Mouse (Mus musculus): ENCODE measurements at regions not wholly inside any gene's neighbourhood (a gene's known extent, or its start where the extent isn't known, plus 50 kb on each side); places are given as distances from the start of the nearest gene placed in this dataset.
"Not testable (repeated sequence)": the region's sequence is repeated elsewhere in the genome, so short reads cannot be mapped to it uniquely, and the experiment has no call there.

- DNase-seq (ENCODE audit: low spot score in 2 of 2), result no peak
Measured at GRCm38 (mm10) chr12:9655794-9656193, 85.9 kb downstream of the Osr1 start.

- no peak for DNase-seq (ENCODE audit: low spot score in 2 of 2)
Measured at GRCm38 (mm10) chr12:9656324-9656723, 86.4 kb downstream of the Osr1 start.

DNA sequence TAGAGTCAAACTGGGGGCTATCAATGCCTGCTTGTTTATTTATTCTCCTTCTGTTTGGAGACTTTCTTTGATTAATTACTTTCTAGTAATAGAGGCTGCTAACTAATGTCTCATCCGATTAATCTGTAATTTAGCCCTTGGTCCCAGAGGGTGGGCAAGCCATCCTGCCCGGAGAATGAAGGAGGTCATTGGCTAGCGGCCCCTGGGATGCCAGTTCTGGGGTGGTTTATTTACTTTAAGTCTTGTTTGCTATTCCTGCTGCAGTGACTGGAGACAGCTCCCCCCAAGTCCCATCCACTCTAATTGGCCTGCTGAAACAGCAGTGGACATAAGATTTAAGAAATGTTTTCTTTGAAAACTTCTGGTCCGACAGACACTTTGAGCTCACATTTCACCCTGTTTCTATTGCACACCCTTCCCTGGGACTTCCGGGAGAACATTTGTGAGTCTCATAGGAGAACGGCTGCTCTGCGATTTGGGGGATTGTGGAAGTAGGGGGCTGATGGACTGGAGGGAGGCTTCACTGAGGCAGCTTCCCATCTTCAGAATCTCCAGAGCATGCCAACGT is 87.4 kb downstream of the Osr1 start:
- no peak for DNase-seq (ENCODE audit: low spot score in 2 of 2)

DNA sequence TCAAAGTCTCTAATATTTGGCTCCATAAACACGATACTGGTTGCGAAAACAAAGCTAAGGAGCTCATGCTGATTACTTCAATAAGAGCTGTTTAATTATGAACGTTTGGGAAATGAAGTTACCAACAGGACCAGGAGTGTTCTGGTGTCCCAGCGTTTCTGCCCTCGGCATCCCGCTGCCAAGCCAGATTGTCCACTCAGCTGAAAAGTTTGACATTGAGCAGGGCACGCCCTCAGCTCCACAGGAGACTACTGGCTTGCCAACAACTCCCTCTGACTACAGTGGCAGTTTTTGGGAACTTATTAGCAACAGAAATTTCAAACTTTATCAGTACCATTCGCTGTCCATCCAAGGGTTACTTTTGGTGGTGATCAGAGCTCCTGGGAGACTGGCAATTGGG is 87.9 kb downstream of the Osr1 start:
- DNase-seq (ENCODE audit: low spot score in 2 of 2), result peak in 1 of 2 experiments; percentile 2

DNA sequence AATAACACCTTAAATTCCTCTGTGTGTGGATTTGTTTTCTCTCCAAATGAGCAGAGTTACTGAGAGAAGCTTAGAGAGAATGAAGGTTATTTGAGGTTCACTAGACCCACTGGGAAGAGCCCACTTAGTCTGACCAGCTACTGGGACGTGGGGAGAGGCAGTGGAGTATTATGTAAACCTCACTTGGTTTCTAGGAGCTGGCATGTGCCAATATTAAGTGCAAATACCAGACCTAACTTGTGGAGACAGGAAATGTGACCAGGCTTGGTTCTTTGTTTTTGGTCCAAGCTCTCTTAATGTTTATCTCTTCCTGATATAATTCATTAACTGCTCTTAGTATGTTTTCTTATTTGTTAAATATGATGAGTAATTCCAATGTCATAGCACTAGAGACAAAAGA is 90.4 kb downstream of the Osr1 start:
- DNase-seq (ENCODE audit: low spot score in 2 of 2), result no peak

GRCm38 (mm10) chr12:9688776-9689175 is 118.9 kb downstream of the Osr1 start:
- DNase-seq (ENCODE audit: low spot score in 2 of 2), result no peak

- peak; percentile 41 to 48 for DNase-seq (ENCODE audit: low spot score in 2 of 2)
Measured at GRCm38 (mm10) chr12:9689541-9689940, 119.6 kb downstream of the Osr1 start.

DNA sequence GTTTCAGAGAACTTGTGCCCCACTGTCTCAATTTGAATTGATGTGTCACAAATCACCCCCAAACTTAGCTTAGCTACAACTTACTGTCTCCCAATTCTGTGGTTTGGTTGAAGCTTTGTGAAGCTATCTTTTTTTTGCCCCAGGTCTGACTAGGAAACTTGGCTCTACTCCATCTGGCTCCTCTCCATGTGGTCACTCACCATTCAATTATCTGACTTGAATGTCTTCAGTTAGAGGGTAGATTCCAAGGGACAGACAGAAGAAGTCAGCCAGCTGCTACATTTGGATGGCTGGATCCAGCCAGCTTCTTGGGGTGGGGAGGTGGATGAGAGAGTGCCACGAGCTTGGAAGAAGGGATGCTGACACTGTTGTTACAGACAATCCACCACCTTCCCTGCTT is 163.0 kb downstream of the Osr1 start:
- no peak for DNase-seq (ENCODE audit: low spot score in 2 of 2)

GRCm38 (mm10) chr12:9744709-9745395 is 174.9 kb downstream of the Osr1 start:
- DNase-seq (ENCODE audit: low spot score in 2 of 2), result no peak

DNA sequence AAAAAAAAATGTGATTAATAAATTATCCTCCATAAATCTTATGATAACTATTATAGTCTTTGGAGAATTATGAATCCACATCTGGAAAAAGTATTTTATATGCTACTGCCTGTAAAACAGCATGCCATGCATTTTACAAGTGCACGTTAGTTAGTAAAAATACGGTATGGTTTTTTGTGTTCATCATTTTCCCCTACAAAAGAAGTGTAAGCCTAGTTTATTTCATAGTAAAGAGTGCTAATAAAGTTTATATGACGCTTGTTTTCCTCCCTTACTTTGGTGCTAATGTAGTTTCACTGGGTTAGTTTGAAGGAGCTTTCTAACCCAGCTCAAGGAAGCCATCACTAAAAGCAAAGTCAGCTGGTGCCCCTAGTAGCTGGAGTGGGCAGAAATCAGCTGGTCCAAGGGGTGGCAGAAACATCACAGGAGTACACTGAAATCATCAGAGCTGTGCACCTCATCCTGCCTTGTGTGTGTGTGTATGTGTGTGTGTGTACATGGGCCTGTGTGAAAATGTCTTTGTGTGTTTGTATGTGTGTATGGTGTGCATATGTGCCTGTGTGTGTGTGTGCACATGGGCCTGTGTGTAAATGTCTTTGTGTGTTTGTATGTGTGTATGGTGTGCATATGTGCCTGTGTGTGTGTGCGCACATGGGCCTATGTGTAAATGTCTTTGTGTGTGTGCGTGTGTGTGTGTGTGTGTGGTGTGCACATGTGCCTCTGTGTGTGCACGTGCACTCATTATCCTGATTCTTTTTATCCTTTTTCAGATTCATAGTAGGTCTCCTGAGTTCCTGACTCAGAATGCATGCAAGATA is 181.6 kb downstream of the Osr1 start:
- DNase-seq (ENCODE audit: low spot score in 2 of 2), result no peak

DNA sequence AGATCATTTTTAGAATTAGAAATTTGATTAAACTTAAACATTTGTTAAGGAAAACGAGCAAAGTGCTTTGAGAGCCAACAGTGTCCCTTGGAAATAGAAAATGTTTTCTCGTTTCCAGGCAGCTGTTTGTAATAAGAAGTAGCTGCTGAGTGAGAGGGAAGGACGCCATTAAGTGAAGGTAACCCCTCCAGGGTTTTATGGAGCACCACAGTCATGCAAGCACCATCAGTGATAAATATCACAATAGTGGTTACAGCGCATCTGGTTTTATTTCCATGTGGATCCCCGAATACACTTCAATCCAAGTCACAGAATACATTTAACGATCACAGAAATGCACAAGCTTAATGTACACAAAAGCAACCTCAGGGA is 182.1 kb downstream of the Osr1 start:
- no peak for DNase-seq (ENCODE audit: low spot score in 2 of 2)

DNA sequence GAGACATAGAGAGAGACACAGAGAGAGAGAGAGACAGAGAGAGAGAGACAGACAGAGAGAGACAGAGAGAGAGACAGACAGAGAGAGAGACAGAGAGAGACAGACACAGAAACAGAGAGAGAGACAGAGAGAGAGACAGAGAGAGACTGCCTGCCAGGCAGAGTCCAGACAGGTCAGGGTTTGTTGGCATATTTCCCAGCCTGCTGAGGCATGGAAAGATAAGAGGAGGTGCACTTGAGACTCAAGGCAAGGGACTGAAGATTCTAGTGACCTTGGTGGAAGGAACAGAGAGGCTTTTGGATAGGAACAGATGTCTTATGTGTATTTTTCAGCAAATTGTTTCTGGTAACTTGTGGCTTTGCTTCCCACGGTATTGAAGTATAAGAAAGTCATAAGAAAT is 186.5 kb downstream of the Osr1 start:
- DNase-seq (ENCODE audit: low spot score in 2 of 2), result no peak

- no peak for DNase-seq (ENCODE audit: low spot score in 2 of 2)
Measured at GRCm38 (mm10) chr12:9760818-9761217, 190.9 kb downstream of the Osr1 start.

DNA sequence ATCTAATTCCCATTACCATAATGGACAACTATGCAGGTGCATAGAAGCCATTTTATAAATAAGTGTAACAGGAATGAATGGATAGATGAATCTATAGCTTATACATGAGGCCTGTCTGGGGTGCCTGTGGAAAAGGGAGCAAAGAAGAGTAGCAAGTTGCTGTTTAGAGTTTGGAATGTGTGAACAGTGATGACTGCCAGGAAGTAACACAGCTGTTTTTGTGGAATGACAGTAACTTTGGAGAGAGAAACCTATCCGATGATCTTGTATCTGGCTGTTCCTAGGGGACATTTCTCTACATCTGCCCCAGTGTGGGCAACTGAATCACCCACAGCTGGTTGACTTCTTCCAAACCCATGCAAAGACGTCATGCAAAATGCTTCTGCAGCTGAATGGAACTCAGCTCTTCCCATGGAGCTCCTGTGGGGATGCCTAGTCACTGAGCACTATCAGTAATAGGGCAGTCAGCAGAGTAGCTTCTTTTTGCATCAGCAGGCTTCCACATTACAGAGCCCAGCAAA is 192.4 kb downstream of the Osr1 start:
- DNase-seq (ENCODE audit: low spot score in 2 of 2), result not testable (repeated sequence)

DNA sequence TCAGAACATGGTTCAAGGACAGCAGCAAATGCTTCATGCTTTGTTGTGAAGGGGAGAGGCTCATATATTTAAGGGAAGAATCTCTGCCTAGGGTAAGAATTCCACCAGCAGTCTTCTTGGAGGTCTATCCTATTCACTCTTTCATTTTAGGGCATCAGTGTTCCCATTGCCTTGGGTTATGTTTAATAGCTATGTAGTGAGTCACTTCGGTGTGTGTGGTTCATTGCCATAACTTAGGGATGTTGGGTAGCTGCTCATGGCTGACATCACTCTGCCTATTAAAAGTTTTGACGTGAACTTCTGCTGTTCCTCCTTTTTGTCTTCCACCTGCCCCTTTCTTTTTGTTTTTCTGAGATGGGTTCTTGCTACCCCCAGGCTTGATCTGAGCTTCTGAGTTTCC is 192.9 kb downstream of the Osr1 start:
- DNase-seq (ENCODE audit: low spot score in 2 of 2), result no peak

DNA sequence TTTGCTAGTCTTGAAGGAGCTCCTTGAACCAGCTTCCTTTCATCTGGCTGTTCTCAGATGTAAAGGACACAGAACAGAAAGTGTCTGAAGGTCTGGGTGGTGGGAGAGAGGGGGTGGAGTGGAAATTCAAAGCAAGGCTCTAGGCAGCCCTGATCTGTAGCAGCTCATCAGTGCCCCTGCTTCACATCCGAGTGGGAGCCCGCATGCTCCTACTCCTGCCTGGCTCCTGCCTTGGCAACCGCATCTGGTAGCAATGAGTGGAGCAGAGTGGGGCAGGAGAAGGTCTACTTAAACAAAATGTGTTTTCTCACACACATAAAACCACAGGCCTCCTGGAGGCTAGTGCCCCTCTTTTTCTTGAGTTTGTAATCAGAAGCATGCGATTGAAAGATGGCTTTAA is 201.0 kb downstream of the Osr1 start:
- DNase-seq (ENCODE audit: low spot score in 2 of 2), result no peak

DNA sequence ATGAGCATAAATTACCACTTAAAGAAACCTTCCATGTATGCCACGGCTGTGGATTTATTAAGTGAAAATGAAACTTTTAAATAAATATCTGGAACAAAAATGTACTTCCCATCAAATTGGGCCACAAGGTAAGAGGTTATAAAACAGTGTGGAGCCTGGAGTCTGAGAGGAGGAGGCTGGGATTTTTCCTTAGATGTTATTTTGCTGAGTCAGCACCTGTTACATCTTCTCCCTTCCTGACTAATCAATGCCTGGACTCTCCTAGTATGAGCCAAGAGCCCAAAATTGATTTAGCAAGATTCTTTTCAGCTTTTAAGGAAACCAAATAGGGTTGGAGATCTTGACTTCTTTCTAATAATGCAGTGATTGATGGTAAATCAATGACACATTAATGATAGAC is 203.0 kb downstream of the Osr1 start:
- no peak for DNase-seq (ENCODE audit: low spot score in 2 of 2)

DNA sequence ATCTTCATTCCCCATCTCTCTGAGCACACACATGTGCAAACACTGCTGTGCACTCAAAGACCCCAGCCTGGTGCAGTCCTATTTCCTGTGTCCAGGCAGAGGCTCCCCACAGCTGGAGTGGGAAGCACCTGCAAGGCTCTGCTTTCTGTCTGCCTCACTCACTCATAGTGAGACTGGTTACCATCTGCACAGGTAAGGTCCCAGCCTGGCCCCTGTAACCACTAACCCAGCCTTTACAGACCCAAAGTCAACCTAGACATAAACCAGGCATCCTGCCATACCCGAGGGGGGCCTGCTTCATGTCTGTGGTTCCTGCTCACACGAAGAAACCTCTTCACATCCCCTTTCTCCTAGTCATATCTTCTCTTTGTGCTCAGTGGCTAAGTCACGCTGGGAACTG is 232.4 kb downstream of the Osr1 start:
- DNase-seq (ENCODE audit: low spot score in 2 of 2), result no peak

DNA sequence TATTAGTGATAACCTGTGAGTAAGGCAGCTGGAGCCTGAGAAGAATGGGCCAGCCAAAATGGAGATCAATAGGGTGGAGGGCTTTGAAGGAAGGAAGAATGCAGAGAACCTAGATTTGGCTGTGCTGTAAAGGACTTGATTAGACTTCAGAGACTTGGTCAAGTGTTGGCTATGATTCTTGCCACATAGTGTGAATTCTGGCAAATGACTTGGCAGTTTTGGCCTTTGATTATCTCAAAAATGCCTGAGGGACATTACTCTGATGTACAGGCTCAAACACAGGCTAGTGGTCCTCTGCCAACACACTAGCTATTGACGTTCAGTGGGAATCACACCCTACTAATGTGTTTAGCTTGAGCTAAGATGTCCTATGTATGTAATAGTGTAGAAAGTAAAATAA is 237.5 kb downstream of the Osr1 start:
- DNase-seq (ENCODE audit: low spot score in 2 of 2), result no peak

DNA sequence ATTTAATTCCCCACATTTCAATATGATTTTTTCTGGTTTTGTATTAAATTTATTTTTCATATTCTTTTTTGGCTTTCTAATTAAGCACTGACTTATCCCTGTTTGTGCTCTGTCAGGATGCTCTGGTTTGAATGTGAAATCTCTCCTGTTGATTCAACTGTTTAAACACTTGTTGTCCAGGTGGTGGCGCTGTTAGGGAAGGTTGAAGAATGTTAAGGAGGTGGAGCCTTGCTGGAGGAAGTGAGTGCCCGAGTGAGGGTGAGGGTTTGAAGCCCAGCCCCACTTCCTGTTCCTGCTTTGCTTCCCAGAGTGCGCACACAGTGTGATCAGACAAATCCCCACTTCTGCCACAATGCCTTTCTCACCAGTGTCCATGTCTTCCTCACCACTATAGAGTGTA is 263.4 kb downstream of the Osr1 start:
- DNase-seq (ENCODE audit: low spot score in 2 of 2), result no peak

- DNase-seq (ENCODE audit: low spot score in 2 of 2), result no peak
Measured at GRCm38 (mm10) chr12:9839198-9839845, 269.4 kb downstream of the Osr1 start.

- DNase-seq (ENCODE audit: low spot score in 2 of 2), result no peak
Measured at GRCm38 (mm10) chr12:9839949-9840348, 270.0 kb downstream of the Osr1 start.

All from right cerebral cortex, adult 2 months (tissue).